Mouse (Mus musculus): ENCODE measurements at regions not wholly inside any gene's neighbourhood (a gene's known extent, or its start where the extent isn't known, plus 50 kb on each side); places are given as distances from the start of the nearest gene placed in this dataset.

- DNase-seq = no peak
Observed at GRCm38 (mm10) chr4:94188354-94188753, 368.0 kb upstream of the Gm10306 start.

- peak; percentile 5 for DNase-seq
Observed at GRCm38 (mm10) chr4:94188888-94189287, 367.5 kb upstream of the Gm10306 start.

- no peak for DNase-seq
Observed at GRCm38 (mm10) chr4:94190940-94191339, 365.4 kb upstream of the Gm10306 start.

GRCm38 (mm10) chr4:94216265-94216664 is 340.1 kb upstream of the Gm10306 start:
- DNase-seq = no peak

GRCm38 (mm10) chr4:94235650-94236206 is 320.6 kb upstream of the Gm10306 start:
- DNase-seq = no peak

GRCm38 (mm10) chr4:94256026-94256425 is 300.3 kb upstream of the Gm10306 start:
- DNase-seq = no peak

GRCm38 (mm10) chr4:94261136-94261535 is 295.2 kb upstream of the Gm10306 start:
- DNase-seq = no peak

GRCm38 (mm10) chr4:94281732-94282131 is 274.6 kb upstream of the Gm10306 start:
- DNase-seq = no peak

- no peak for DNase-seq
Observed at GRCm38 (mm10) chr4:94292150-94292549, 264.2 kb upstream of the Gm10306 start.

GRCm38 (mm10) chr4:94317298-94317697 is 239.0 kb upstream of the Gm10306 start:
- no peak for DNase-seq

GRCm38 (mm10) chr4:94326759-94327158 is 229.6 kb upstream of the Gm10306 start:
- DNase-seq = no peak

- DNase-seq = no peak
Observed at GRCm38 (mm10) chr4:94343331-94343730, 213.0 kb upstream of the Gm10306 start.

- peak; percentile 19 for DNase-seq
Observed at GRCm38 (mm10) chr4:94349273-94349672, 207.1 kb upstream of the Gm10306 start.

- DNase-seq = no peak
Observed at GRCm38 (mm10) chr4:94356982-94357381, 199.4 kb upstream of the Gm10306 start.

- no peak for DNase-seq
Observed at GRCm38 (mm10) chr4:94360810-94361527, 195.4 kb upstream of the Gm10306 start.

- no peak for DNase-seq
Observed at GRCm38 (mm10) chr4:94361528-94362217, 194.7 kb upstream of the Gm10306 start.

- DNase-seq = no peak
Observed at GRCm38 (mm10) chr4:94365375-94365774, 191.0 kb upstream of the Gm10306 start.

- DNase-seq = no peak
Observed at GRCm38 (mm10) chr4:94367174-94367573, 189.2 kb upstream of the Gm10306 start.

GRCm38 (mm10) chr4:94370981-94371380 is 185.4 kb upstream of the Gm10306 start:
- no peak for DNase-seq

- DNase-seq = no peak
Observed at GRCm38 (mm10) chr4:94376256-94376655, 180.1 kb upstream of the Gm10306 start.

GRCm38 (mm10) chr4:94385703-94386102 is 170.6 kb upstream of the Gm10306 start:
- no peak for DNase-seq

- DNase-seq = no peak
Observed at GRCm38 (mm10) chr4:94388317-94388716, 168.0 kb upstream of the Gm10306 start.

GRCm38 (mm10) chr4:94394462-94394861 is 161.9 kb upstream of the Gm10306 start:
- DNase-seq = no peak

- no peak for DNase-seq
Observed at GRCm38 (mm10) chr4:94397284-94397683, 159.1 kb upstream of the Gm10306 start.
